Mouse (Mus musculus): ENCODE data around the gene Rnase12. TPM values are rescaled to one million over a fixed set of nuclear protein-coding genes. Genes with fewer than 3 reads are reported as not detected.

The Rnase12 gene
- polyA plus RNA-seq, 1 experiment = not detected

GRCm38 (mm10) chr14:51054243-51055237 lies 2.9 kb downstream of the Rnase12 start:
- Histone ChIP-seq H3K4me1 (peaks cover 29% of the 10 kb centered on the region), H3K36me3 (replicated peaks; ENCODE audit: low read length) (no peaks in the 10 kb centered on the region), H3K9me3 (no peaks in the 10 kb centered on the region), H3K27me3 (replicated peaks) (peaks cover under 1% of the 10 kb centered on the region), H3K4me3 (replicated peaks) (no peak overlapping the region)
- TF ChIP-seq GATA1 (IDR thresholded peaks at IDR 0.05; ENCODE audit: borderline replicate concordance, low read length) (no peak), FLI1 (IDR thresholded peaks at IDR 0.05; ENCODE audit: low read length) (no peak)

GRCm38 (mm10) chr14:51053176-51053575 lies 4.3 kb downstream of the Rnase12 start:
- Histone ChIP-seq H3K36me3 (replicated peaks; ENCODE audit: low read length) (no peaks in the 10 kb centered on the region), H3K9me3 (no peaks in the 10 kb centered on the region), H3K4me1 (peaks cover 18% of the 10 kb centered on the region), H3K4me3 (replicated peaks) (no peak overlapping the region), H3K27me3 (replicated peaks) (peaks cover 2% of the 10 kb centered on the region)
- TF ChIP-seq GATA1 (IDR thresholded peaks at IDR 0.05; ENCODE audit: borderline replicate concordance, low read length) (no peak), FLI1 (IDR thresholded peaks at IDR 0.05; ENCODE audit: low read length) (no peak)

DNA sequence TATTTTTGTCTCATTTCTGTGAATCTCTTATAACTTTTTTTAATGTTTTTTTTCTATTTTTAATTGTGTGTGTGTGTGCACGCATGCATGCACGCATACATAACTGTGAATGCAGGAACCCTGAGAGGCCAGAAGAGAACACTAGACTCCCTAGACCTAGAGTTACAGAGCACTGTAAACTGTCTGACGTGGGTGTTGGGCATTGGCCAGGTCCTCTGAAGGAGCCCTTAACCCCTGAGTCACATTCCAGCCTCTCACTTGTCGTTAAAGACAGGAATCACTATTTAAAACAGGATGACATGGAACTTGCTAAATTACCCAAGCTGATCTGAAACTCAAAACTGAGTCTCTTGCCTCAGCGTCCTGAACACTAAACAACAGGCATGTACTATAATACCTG lies 5.5 kb downstream of the Rnase12 start:
- peaks cover 2% of the 10 kb centered on the region for H3K27me3 ChIP-seq (replicated peaks)
- H3K9me3 ChIP-seq = no peaks in the 10 kb centered on the region
- no peak overlapping the region for H3K4me3 ChIP-seq (replicated peaks)
- H3K4me1 ChIP-seq = peaks cover 13% of the 10 kb centered on the region
- H3K36me3 ChIP-seq (replicated peaks; ENCODE audit: low read length) = no peaks in the 10 kb centered on the region
- TF ChIP-seq FLI1 (IDR thresholded peaks at IDR 0.05; ENCODE audit: low read length) (no peak), GATA1 (IDR thresholded peaks at IDR 0.05; ENCODE audit: borderline replicate concordance, low read length) (no peak)

DNA sequence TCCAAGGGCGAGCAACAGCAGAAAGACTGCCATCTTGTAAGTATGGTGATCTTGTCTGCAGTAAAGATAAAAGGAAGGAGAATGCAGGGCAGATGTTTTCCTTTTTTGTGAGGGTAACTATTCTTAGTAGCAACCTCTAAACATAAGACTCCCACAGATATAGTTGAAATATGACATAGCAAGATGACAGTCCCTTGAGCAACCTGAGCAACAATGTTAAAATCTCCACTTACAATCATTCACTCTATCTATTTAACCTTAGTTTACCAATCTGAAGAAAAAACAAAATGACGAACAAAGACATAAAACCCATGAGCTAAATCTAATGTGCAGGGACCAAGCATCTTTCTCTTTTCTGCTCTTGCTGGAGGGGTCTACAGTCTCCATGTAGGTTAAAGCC lies 7.4 kb downstream of the Rnase12 start, which contains the start of gene Rnase11:
Gene Rnase11, minus strand, starts transcription at position 101 of the 400 bp plus-strand sequence.
- Histone ChIP-seq H3K9me3 (no peaks in the 10 kb centered on the region), H3K4me3 (replicated peaks) (no peak within 1 kb of the TSS), H3K4me1 (peaks cover 12% of the 10 kb centered on the region), H3K36me3 (replicated peaks; ENCODE audit: low read length) (no peaks in the 10 kb centered on the region), H3K27me3 (replicated peaks) (peaks cover 2% of the 10 kb centered on the region)
- TF ChIP-seq GATA1 (IDR thresholded peaks at IDR 0.05; ENCODE audit: borderline replicate concordance, low read length) = no peak
- no peak for TF ChIP-seq FLI1 (IDR thresholded peaks at IDR 0.05; ENCODE audit: low read length)

- TF ChIP-seq GATA1 (IDR thresholded peaks at IDR 0.05; ENCODE audit: borderline replicate concordance, low read length) (no peak), FLI1 (IDR thresholded peaks at IDR 0.05; ENCODE audit: low read length) (no peak)
- Histone ChIP-seq H3K9me3 (no peaks in the 10 kb centered on the region), H3K27me3 (replicated peaks) (peaks cover 2% of the 10 kb centered on the region), H3K36me3 (replicated peaks; ENCODE audit: low read length) (no peaks in the 10 kb centered on the region), H3K4me1 (peaks cover 14% of the 10 kb centered on the region), H3K4me3 (replicated peaks) (no peak overlapping the region)
These were observed 9.6 kb downstream of the Rnase12 start for GRCm38 (mm10) chr14:51047846-51048245.

GRCm38 (mm10) chr14:51041769-51042168 lies 15.7 kb downstream of the Rnase12 start, which contains the start of gene Rnase9:
Rnase9 (minus strand) TSS chr14:51041869.
- Histone ChIP-seq H3K4me3 (replicated peaks) (no peak within 1 kb of the TSS), H3K9me3 (no peaks in the 10 kb centered on the region), H3K4me1 (peaks cover 9% of the 10 kb centered on the region; the same call in 1 of the 2 replicates), H3K36me3 (replicated peaks; ENCODE audit: low read length) (no peaks in the 10 kb centered on the region), H3K27me3 (replicated peaks) (no peaks in the 10 kb centered on the region)
- no peak for TF ChIP-seq FLI1 (IDR thresholded peaks at IDR 0.05; ENCODE audit: low read length)
- TF ChIP-seq GATA1 (IDR thresholded peaks at IDR 0.05; ENCODE audit: borderline replicate concordance, low read length) = no peak

DNA sequence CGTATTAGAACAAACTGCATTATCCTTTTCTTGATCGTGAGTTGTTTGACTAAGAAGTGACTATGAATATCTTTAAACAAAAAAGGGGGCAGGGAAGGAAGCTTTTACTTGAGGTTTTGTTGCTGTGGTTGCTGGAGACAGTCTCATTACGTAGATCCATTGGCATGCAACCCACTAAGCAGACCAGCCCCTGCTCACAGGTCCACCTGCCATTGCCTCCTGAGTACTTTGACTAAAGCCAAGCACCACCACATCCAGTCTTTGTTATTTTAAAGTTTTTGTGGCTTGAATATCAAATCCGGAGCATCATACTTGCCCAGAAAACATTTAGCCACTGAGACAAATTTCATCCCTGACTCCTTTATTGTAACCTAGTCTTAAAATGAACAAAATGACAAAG lies 21.2 kb downstream of the Rnase12 start:
- H3K4me1 ChIP-seq = peaks cover 10% of the 10 kb centered on the region; the same call in 1 of the 2 replicates
- H3K4me3 ChIP-seq (replicated peaks) = no peak overlapping the region
- TF ChIP-seq FLI1 (IDR thresholded peaks at IDR 0.05; ENCODE audit: low read length) (no peak), GATA1 (IDR thresholded peaks at IDR 0.05; ENCODE audit: borderline replicate concordance, low read length) (no peak)
- H3K27me3 ChIP-seq (replicated peaks) = no peaks in the 10 kb centered on the region
- H3K36me3 ChIP-seq (replicated peaks; ENCODE audit: low read length) = no peaks in the 10 kb centered on the region
- 0 out of 2 replicates have a peak, but pooled peaks cover 3% of the 10 kb centered on the region for H3K9me3 ChIP-seq

DNA sequence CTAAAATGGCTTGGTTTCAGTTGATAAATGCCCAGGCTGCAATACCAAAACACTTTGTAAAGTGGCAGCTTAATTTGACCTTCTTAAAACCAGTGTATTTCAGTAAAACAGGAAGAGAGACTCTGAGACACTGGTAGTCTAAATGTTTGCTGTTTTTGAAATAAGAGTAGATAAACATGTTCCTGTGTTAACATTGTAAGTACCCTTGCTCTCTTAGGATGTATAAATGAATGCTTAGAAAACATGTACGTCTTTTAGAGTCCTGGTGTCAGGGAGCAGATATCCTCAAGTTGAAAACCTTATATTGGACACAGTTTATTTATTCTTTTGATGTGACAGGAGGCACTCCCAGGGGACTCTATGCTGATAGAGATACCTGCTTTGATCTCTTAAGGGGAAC lies 22.3 kb downstream of the Rnase12 start:
- Histone ChIP-seq H3K9me3 (0 out of 2 replicates have a peak, but pooled peaks cover 3% of the 10 kb centered on the region), H3K4me3 (replicated peaks) (no peak overlapping the region), H3K27me3 (replicated peaks) (no peaks in the 10 kb centered on the region), H3K4me1 (peaks cover 10% of the 10 kb centered on the region; the same call in 1 of the 2 replicates), H3K36me3 (replicated peaks; ENCODE audit: low read length) (no peaks in the 10 kb centered on the region)
- TF ChIP-seq GATA1 (IDR thresholded peaks at IDR 0.05; ENCODE audit: borderline replicate concordance, low read length) = no peak
- TF ChIP-seq FLI1 (IDR thresholded peaks at IDR 0.05; ENCODE audit: low read length) = no peak

GRCm38 (mm10) chr14:51027387-51028155 lies 29.9 kb downstream of the Rnase12 start:
- Histone ChIP-seq H3K4me1 (peaks cover 15% of the 10 kb centered on the region), H3K9me3 (0 out of 2 replicates have a peak, but pooled peaks cover 3% of the 10 kb centered on the region), H3K4me3 (replicated peaks) (no peak overlapping the region), H3K27me3 (replicated peaks) (no peaks in the 10 kb centered on the region), H3K36me3 (replicated peaks; ENCODE audit: low read length) (no peaks in the 10 kb centered on the region)
- TF ChIP-seq GATA1 (IDR thresholded peaks at IDR 0.05; ENCODE audit: borderline replicate concordance, low read length) = no peak
- no peak for TF ChIP-seq FLI1 (IDR thresholded peaks at IDR 0.05; ENCODE audit: low read length)
